Mouse (Mus musculus): ENCODE data around the gene Ppt2. TPM values are rescaled to one million over a fixed set of nuclear protein-coding genes. Genes with fewer than 3 reads are reported as not detected.

Ppt2 gene
- total RNA-seq, 2 experiments from 2014 or later = 53.2 to 53.7 TPM

- DNase-seq (ENCODE audit: low spot score) = no peak
- intact Hi-C loops (cut with DNase I) = no loop called here
Measured at GRCm38 (mm10) chr17:34591029-34591993, 37.0 kb downstream of the Ppt2 start, which contains the start of gene Pbx2. Gene Pbx2 (plus strand): TSS chr17:34591266.

GRCm38 (mm10) chr17:34590154-34590987, 37.9 kb downstream of the Ppt2 start:
- intact Hi-C loops (cut with DNase I) = no loop called here
- no peak for DNase-seq (ENCODE audit: low spot score)

GRCm38 (mm10) chr17:34589681-34590101, 38.6 kb downstream of the Ppt2 start, which contains the start of gene Gpsm3:
Gene Gpsm3 (plus strand): TSS chr17:34589806.
- intact Hi-C loops (cut with DNase I) = loop anchor here (10.0 kb wide), 1 partner anchor 465 kb away; the partner anchor contains the start of gene Brd2
- DNase-seq (ENCODE audit: low spot score) = peak; percentile 57

- intact Hi-C loops (cut with DNase I) = loop anchor here (10.0 kb wide), 1 partner anchor 464 kb away; the partner anchor contains the start of gene Brd2
- DNase-seq (ENCODE audit: low spot score) = no peak
Measured at GRCm38 (mm10) chr17:34589206-34589605, 39.1 kb downstream of the Ppt2 start.

GRCm38 (mm10) chr17:34588767-34589166, 39.5 kb downstream of the Ppt2 start:
- intact Hi-C loops (cut with DNase I) = loop anchor here (10.0 kb wide), 1 partner anchor 464 kb away; the partner anchor contains the start of gene Brd2

GRCm38 (mm10) chr17:34587814-34588213, 40.5 kb downstream of the Ppt2 start:
- intact Hi-C loops (cut with DNase I) = loop anchor here (10.0 kb wide), 1 partner anchor 463 kb away; the partner anchor contains the start of gene Brd2
- DNase-seq (ENCODE audit: low spot score) = no peak

More at GRCm38 (mm10) chr17:34588767-34589166, 39.5 kb downstream of the Ppt2 start:
- DNase-seq (ENCODE audit: low spot score) = no peak

GRCm38 (mm10) chr17:34587423-34587811, 40.9 kb downstream of the Ppt2 start:
- intact Hi-C loops (cut with DNase I) = loop anchor here (10.0 kb wide), 1 partner anchor 463 kb away; the partner anchor contains the start of gene Brd2
- DNase-seq (ENCODE audit: low spot score) = peak; percentile 96

- intact Hi-C loops (cut with DNase I) = loop anchor here (10.0 kb wide), 1 partner anchor 462 kb away; the partner anchor contains the start of gene Brd2
- peak; percentile 74 for DNase-seq (ENCODE audit: low spot score)
Measured at GRCm38 (mm10) chr17:34586796-34587422, 41.4 kb downstream of the Ppt2 start.

- intact Hi-C loops (cut with DNase I) = loop anchor here (2.0 to 10.0 kb wide), 2 partner anchors 17 to 461 kb away; partner anchors contain the start of gene Brd2
- no peak for DNase-seq (ENCODE audit: low spot score)
Measured at GRCm38 (mm10) chr17:34585877-34586771, 42.2 kb downstream of the Ppt2 start.

- no peak for DNase-seq (ENCODE audit: low spot score)
- intact Hi-C loops (cut with DNase I) = loop anchor here (2.0 to 10.0 kb wide), 2 partner anchors 16 to 460 kb away; partner anchors contain the start of gene Brd2
Measured at GRCm38 (mm10) chr17:34585121-34585520, 43.2 kb downstream of the Ppt2 start.

GRCm38 (mm10) chr17:34583819-34584218, 44.5 kb downstream of the Ppt2 start:
- intact Hi-C loops (cut with DNase I) = loop anchor here (2.0 to 10.0 kb wide), 2 partner anchors 15 to 459 kb away; partner anchors contain the start of gene Brd2
- DNase-seq (ENCODE audit: low spot score) = no peak

GRCm38 (mm10) chr17:34583397-34583796, 44.9 kb downstream of the Ppt2 start:
- intact Hi-C loops (cut with DNase I) = loop anchor here (10.0 kb wide), 1 partner anchor 459 kb away; the partner anchor contains the start of gene Brd2
- no peak for DNase-seq (ENCODE audit: low spot score)

- no peak for DNase-seq (ENCODE audit: low spot score)
- intact Hi-C loops (cut with DNase I) = loop anchor here (10.0 kb wide), 1 partner anchor 458 kb away; the partner anchor contains the start of gene Brd2
Measured at GRCm38 (mm10) chr17:34582528-34582927, 45.8 kb downstream of the Ppt2 start.

- intact Hi-C loops (cut with DNase I) = no loop called here
- no peak for DNase-seq (ENCODE audit: low spot score)
Measured at GRCm38 (mm10) chr17:34578070-34578469, 50.2 kb downstream of the Ppt2 start.

GRCm38 (mm10) chr17:34576577-34576976, 51.7 kb downstream of the Ppt2 start:
- no peak for DNase-seq (ENCODE audit: low spot score)

GRCm38 (mm10) chr17:34572361-34572760, 55.9 kb downstream of the Ppt2 start:
- DNase-seq (ENCODE audit: low spot score) = no peak
- intact Hi-C loops (cut with DNase I) = loop anchor here (5.0 kb wide), 1 partner anchor 45 kb away; the partner anchor contains the start of gene Egfl8

More at GRCm38 (mm10) chr17:34576577-34576976, 51.7 kb downstream of the Ppt2 start:
- intact Hi-C loops (cut with DNase I) = no loop called here

GRCm38 (mm10) chr17:34571875-34572274, 56.4 kb downstream of the Ppt2 start:
- DNase-seq (ENCODE audit: low spot score) = no peak
- intact Hi-C loops (cut with DNase I) = loop anchor here (5.0 kb wide), 1 partner anchor 45 kb away; the partner anchor contains the start of gene Egfl8

- intact Hi-C loops (cut with DNase I) = loop anchor here (2.0 to 5.0 kb wide), 2 partner anchors 15 to 47 kb away; partner anchors contain the start of gene Egfl8
- no peak for DNase-seq (ENCODE audit: low spot score)
Measured at GRCm38 (mm10) chr17:34569919-34570318, 58.4 kb downstream of the Ppt2 start.

All from heart, postnatal 25 days (tissue).